Mouse (Mus musculus) left cerebral cortex, adult 8-10 months (tissue): ENCODE data around the gene Ssr1. TPM values are rescaled to one million over a fixed set of nuclear protein-coding genes. Genes with fewer than 3 reads are reported as not detected.

ENCODE experiments used
- DNase-seq, 2 experiments: peaks; one replicate each; pipeline ENCODE4 v3.0.0; 2022; ENCODE audit warnings: low spot score in 2 of 2
- total RNA-seq, 4 experiments: library from RNA; stranded (reverse); gene quantifications; 2 replicates each; pipeline ENCODE4 v1.2.4; 2022

The Ssr1 gene
- total RNA-seq, 4 experiments from 2014 or later: 96.9 to 110 (median 100) TPM

DNA sequence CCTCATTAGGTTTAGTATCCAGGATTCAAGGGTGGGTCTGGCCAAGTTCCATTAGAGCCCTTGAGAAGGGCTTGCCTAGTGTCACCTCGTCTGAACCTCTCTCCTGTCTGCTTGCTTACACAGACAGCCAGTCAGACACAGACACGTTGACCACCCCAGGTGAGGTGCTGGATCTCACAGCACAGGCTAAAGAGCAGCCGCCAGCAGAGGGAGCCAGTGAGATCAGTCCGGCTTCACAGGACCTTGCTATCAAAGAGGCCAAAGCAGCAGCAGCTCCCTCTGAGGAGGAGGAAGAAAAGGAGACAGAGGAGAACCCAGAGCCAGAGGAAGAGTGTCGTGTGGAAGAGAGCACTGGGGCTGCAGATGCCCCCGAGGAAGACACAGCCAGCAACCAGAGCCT is 47.3 kb downstream of the Ssr1 start:
- peak; percentile 52 to 73 for DNase-seq

GRCm38 (mm10) chr13:37945392-37945791 is 48.6 kb downstream of the Ssr1 start:
- DNase-seq: no peak

DNA sequence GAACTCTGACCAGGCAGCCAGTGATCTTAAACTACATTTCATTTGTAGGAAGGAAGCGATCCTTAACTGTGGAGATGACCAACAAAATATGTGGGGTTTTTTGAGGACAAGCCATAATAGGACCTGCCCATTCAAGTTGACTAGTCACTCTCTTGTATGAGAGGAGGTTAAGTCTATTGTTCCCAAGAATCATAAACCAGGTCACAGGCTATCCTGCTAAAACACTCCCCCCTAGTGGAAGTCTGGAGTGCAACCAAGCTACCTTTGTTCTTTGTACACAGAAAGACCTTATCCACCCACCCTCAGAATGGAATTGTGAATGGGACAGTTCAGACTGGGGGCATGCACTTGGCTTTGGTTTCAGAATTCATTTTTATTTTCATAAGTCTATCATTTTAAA is 49.7 kb downstream of the Ssr1 start:
- no peak for DNase-seq

- no peak for DNase-seq
These were observed 50.6 kb downstream of the Ssr1 start for GRCm38 (mm10) chr13:37943466-37943865.

DNA sequence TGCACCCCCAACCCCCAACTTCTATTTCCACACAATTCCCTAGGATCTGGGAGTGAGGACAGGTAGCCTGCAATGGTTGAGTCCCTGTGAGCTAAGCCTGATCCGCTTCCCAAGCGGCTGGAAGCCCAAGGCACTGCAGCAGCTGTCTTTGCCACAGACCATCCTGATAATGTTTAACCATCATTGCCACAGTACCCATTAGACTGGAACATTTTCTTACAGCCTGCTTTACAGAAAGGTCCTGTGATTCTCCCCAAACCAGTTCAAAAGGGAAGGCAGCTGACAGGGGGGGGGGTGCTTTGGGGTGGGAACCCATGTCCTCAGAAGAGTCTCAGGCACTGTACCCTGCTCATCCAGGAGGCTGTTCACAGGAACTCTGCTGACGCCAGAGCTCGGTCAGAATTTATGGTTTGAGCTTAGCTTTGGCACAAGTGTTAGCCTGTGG is 51.1 kb downstream of the Ssr1 start:
- no peak for DNase-seq

GRCm38 (mm10) chr13:37941950-37942886 is 51.8 kb downstream of the Ssr1 start:
- no peak for DNase-seq

DNA sequence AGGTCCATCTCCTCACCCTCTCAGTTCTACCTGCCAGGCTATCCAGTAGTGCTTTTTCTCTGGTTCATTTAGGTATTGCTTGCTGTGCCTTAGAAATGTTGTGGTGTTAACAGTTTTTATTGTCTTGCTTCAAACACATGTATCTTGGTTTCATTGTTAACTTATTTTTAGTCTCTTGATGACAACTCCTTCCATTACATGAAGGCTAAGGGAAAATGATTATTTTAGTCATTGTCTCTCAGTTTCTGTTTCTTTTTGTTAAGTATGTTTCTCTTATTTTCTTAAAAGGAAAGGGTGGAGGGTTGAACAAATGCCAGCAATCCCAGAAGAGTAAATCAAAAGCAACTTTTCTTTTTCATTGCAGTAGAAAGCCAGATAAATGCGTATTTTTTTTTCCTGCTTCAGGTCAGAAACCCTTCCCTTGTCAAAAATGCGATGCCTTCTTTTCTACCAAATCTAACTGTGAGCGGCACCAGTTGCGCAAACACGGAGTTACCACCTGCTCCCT is 52.8 kb downstream of the Ssr1 start:
- DNase-seq: no peak

GRCm38 (mm10) chr13:37940649-37941048 is 53.4 kb downstream of the Ssr1 start:
- DNase-seq: no peak

DNA sequence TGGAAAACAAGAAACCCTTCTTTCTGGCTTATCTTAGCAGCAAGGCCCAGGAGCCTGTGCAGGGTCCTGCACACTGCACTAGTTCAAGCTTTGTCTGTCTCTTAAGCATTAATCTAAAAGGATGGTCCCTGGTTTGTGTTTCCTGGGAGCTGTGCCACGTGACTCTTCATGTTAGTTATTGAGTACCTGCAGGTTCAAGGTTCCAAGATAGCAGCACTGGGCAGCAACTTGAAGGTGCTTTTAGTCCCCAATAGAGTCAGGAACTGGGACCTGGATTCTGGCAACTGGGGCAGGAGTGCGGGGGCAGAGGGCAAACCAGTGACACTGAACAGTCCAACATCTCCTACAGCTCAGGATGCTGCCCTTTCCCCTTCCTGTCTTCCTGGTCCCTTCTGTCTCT is 53.9 kb downstream of the Ssr1 start:
- no peak for DNase-seq

DNA sequence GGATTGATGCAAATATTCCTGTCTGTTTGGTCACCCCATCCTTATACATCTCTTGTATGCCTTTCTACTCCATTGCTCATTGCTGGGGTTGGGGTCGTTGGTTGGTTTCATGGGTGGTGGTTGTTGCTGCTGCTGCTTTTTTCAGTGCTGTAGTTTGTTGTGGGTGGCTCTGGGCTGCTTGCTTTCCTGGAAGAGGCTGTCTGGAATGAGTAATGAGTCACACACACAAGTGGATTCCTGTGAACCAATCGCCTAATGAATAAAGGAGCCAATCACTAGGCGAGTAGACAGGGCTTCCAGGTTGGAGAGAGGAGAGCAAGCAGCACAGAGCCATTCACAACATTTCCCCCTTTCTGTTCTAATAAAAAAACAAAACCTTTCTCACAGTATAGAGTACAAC is 57.7 kb downstream of the Ssr1 start:
- no peak for DNase-seq

DNA sequence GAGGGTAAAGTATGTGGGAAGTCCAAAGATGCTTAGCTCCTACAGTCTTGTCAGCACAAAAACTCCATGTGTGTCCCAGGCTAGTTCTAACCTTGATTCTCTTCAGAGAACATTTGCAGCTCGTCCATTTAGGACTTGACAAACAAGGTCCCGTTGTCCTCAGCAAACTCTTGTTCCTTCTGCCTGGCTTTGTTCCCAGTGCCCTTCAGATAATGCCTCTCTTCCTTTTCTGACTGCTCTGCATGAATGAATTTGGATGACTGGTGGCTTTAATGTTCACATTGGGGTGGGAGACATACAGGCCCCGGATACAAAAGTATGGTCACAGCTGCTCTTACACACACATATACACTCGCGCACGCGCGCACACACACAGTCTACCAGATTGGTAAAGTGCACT is 59.1 kb downstream of the Ssr1 start:
- no peak for DNase-seq

GRCm38 (mm10) chr13:37934075-37934474 is 59.9 kb downstream of the Ssr1 start:
- DNase-seq: no peak

GRCm38 (mm10) chr13:37931210-37931922 is 62.7 kb downstream of the Ssr1 start:
- no peak for DNase-seq

DNA sequence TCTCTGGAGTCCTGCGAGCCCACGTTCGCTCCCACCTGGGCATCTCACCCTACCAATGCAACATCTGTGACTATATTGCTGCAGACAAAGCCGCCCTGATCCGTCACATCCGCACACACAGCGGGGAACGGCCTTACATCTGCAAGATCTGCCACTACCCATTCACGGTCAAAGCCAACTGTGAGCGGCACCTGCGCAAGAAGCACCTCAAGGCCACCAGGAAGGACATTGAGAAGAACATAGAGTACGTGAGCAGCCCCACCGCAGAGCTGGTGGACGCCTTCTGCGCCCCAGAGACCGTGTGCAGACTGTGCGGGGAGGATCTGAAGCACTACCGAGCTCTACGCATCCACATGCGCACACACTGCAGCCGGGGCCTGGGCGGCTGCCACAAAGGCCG is 63.4 kb downstream of the Ssr1 start:
- no peak for DNase-seq

DNA sequence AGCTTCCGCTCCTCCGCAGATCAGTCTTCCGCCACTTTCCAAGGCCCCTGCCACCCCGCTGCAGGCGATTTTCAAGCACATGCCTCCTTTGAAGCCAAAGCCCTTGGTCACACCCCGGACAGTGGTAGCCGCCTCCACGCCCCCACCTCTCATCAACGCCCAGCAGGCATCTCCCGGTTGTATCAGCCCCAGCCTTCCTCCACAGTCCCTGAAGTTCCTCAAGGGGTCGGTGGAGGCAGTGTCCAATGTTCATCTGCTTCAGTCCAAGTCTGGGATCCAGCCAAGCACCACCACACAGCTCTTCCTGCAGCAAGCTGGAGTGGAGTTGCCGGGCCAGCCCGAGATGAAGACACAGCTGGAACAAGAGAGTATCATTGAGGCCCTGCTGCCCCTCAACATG is 63.9 kb downstream of the Ssr1 start:
- no peak for DNase-seq

GRCm38 (mm10) chr13:37929532-37929931 is 64.5 kb downstream of the Ssr1 start:
- no peak for DNase-seq

GRCm38 (mm10) chr13:37926394-37926793 is 67.6 kb downstream of the Ssr1 start:
- DNase-seq: no peak

DNA sequence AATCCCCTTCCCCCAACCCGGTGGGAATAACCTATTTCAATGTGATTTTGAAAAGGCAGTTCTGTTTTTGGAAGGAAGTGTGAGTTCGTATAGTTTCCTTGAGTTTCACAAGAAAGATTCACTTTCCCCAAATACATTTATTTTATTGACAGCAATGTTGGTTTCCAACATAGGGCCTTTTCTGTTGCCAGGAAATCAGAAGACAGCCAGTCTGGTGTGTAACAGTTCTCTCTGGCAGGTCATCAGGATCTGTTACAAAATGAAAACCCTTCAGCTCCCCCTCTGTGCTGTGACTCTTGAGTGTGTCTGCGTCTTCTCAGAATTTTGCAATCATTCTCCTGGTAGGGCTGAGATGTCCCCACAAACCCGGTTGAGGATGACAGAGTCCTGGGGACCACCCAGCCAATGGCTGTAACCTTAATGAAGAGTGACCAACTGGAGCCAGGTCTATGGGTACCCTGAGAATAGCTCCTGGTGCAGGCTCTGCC is 69.5 kb downstream of the Ssr1 start:
- no peak for DNase-seq

DNA sequence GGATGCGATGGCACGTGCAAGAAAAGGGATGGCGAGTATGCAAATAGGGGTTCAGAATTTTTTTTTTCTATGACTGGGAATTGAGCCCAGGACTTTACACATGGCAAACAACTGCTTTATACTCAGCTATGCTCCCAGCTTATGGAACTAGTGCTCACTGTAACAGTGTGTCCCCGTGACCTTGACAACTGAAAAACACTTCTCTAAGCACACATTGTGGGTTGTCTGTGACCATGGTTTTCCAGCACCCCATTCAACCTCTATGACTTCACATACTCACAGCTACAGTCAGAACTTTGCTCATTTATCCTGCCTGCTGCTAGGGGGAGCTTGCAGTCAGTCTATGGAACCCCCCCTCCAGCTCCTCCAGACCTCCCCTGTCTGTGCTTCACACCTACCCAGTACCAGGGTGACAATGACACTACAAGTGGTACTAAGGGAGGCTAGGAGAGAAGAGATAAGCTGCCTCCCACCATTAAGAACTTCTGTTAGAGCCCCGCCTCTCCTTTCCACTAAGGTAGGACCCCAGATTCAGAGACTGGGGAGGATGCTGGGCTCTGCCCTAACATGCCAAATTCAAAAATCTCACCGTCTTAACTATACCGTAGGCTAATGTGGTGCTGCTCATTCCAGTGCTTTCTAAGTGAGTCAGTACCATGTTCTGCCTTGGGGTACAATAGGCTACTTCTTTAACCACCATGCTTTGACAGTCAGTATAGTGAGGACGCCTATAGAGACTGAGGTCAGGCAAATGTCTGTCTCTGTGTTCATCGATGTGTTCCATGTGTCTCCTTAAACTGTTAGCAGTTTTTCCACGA is 70.2 kb downstream of the Ssr1 start:
- no peak for DNase-seq

GRCm38 (mm10) chr13:37923091-37923490 is 70.9 kb downstream of the Ssr1 start:
- DNase-seq: no peak

GRCm38 (mm10) chr13:37920727-37921126 is 73.3 kb downstream of the Ssr1 start:
- no peak for DNase-seq
